Mouse (Mus musculus): ENCODE results near the gene Atrnl1. TPM values are rescaled to one million over a fixed set of nuclear protein-coding genes. Genes with fewer than 3 reads are reported as not detected.
"Not testable (repeated sequence)": the region's sequence is repeated elsewhere in the genome, so short reads cannot be mapped to it uniquely, and the experiment has no call there.

The Atrnl1 gene
- polyA plus RNA-seq, 1 experiment: 5.6 TPM

- WGBS: 89% methylated on average over 10 of the region's 10 CpGs
- TF ChIP-seq POLR2A (IDR thresholded peaks at IDR 0.05; ENCODE audit: low read depth, low read length): no peak
- TF ChIP-seq CTCF (IDR thresholded peaks at IDR 0.05; ENCODE audit: extremely low read depth, insufficient read depth, insufficient read length, insufficient replicate concordance): no peak
- no peak for DNase-seq (ENCODE audit: low read depth in 1 of 2, low spot score in 2 of 2)
- Histone ChIP-seq H3K27me3 (ENCODE audit: control insufficient read depth, insufficient read depth, low read length) (no peaks in the 10 kb centered on the region), H3K4me1 (ENCODE audit: control insufficient read depth, insufficient read depth, insufficient read length) (no peaks in the 10 kb centered on the region), H3K36me3 (ENCODE audit: control insufficient read depth, insufficient read depth, low read length) (no peaks in the 10 kb centered on the region), H3K4me3 (ENCODE audit: extremely low read depth, insufficient read depth, insufficient read length) (no peak overlapping the region), H3K27ac (ENCODE audit: insufficient read depth, low read length) (no peak overlapping the region)
Observed at GRCm38 (mm10) chr19:57667946-57668345, 57.1 kb downstream of the Atrnl1 start.

- Histone ChIP-seq H3K27me3 (ENCODE audit: control insufficient read depth, insufficient read depth, low read length) (no peaks in the 10 kb centered on the region), H3K36me3 (ENCODE audit: control insufficient read depth, insufficient read depth, low read length) (no peaks in the 10 kb centered on the region), H3K27ac (ENCODE audit: insufficient read depth, low read length) (no peak overlapping the region), H3K4me3 (ENCODE audit: extremely low read depth, insufficient read depth, insufficient read length) (no peak overlapping the region), H3K4me1 (ENCODE audit: control insufficient read depth, insufficient read depth, insufficient read length) (no peaks in the 10 kb centered on the region)
- DNase-seq (ENCODE audit: low read depth in 1 of 2, low spot score in 2 of 2): no peak
- 97% methylated on average over 3 of the region's 3 CpGs for WGBS
- TF ChIP-seq POLR2A (IDR thresholded peaks at IDR 0.05; ENCODE audit: low read depth, low read length): no peak
- TF ChIP-seq CTCF (IDR thresholded peaks at IDR 0.05; ENCODE audit: extremely low read depth, insufficient read depth, insufficient read length, insufficient replicate concordance): no peak
Observed at GRCm38 (mm10) chr19:57679455-57679854, 68.6 kb downstream of the Atrnl1 start.

DNA sequence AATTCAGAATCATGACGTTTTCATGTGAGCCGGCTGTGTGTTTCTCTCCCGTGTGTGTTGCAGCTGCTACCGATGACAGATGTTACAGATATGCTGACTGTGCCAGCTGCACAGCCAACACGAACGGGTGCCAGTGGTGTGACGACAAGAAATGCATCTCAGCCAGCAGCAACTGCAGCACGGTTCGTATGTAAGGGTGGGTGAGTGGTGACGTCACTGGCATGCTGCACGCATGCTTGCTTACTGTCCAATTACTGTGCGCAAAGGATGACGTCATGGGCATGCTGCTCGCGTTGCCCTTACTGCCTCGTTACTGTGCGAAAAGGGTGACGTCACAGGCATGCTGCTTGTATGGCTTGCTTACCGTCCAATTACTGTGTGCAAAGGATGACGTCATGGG, 75.8 kb downstream of the Atrnl1 start:
- no peaks in the 10 kb centered on the region for H3K4me1 ChIP-seq (ENCODE audit: control insufficient read depth, insufficient read depth, insufficient read length)
- no peak overlapping the region for H3K4me3 ChIP-seq (ENCODE audit: extremely low read depth, insufficient read depth, insufficient read length)
- TF ChIP-seq CTCF (IDR thresholded peaks at IDR 0.05; ENCODE audit: extremely low read depth, insufficient read depth, insufficient read length, insufficient replicate concordance) (no peak), POLR2A (IDR thresholded peaks at IDR 0.05; ENCODE audit: low read depth, low read length) (no peak)
- no peaks in the 10 kb centered on the region for H3K36me3 ChIP-seq (ENCODE audit: control insufficient read depth, insufficient read depth, low read length)
- no peak for DNase-seq (ENCODE audit: low read depth in 1 of 2, low spot score in 2 of 2)
- H3K27ac ChIP-seq (ENCODE audit: insufficient read depth, low read length): no peak overlapping the region
- 92% methylated on average over 20 of the region's 20 CpGs for WGBS
- H3K27me3 ChIP-seq (ENCODE audit: control insufficient read depth, insufficient read depth, low read length): no peaks in the 10 kb centered on the region

- Histone ChIP-seq H3K36me3 (ENCODE audit: control insufficient read depth, insufficient read depth, low read length) (no peaks in the 10 kb centered on the region), H3K4me3 (ENCODE audit: extremely low read depth, insufficient read depth, insufficient read length) (no peak overlapping the region), H3K4me1 (ENCODE audit: control insufficient read depth, insufficient read depth, insufficient read length) (no peaks in the 10 kb centered on the region), H3K27ac (ENCODE audit: insufficient read depth, low read length) (no peak overlapping the region), H3K27me3 (ENCODE audit: control insufficient read depth, insufficient read depth, low read length) (no peaks in the 10 kb centered on the region)
- no peak for TF ChIP-seq POLR2A (IDR thresholded peaks at IDR 0.05; ENCODE audit: low read depth, low read length)
- no peak for TF ChIP-seq CTCF (IDR thresholded peaks at IDR 0.05; ENCODE audit: extremely low read depth, insufficient read depth, insufficient read length, insufficient replicate concordance)
- no peak for DNase-seq (ENCODE audit: low read depth in 1 of 2, low spot score in 2 of 2)
- whole genome bisulfite sequencing: 83% methylated on average over 3 of the region's 3 CpGs
Observed at GRCm38 (mm10) chr19:57692566-57692965, 81.7 kb downstream of the Atrnl1 start.

- not testable (repeated sequence) for H3K27ac ChIP-seq (ENCODE audit: insufficient read depth, low read length); H3K36me3 ChIP-seq (ENCODE audit: control insufficient read depth, insufficient read depth, low read length); DNase-seq (ENCODE audit: low read depth in 1 of 2, low spot score in 2 of 2); H3K27me3 ChIP-seq (ENCODE audit: control insufficient read depth, insufficient read depth, low read length); H3K4me1 ChIP-seq (ENCODE audit: control insufficient read depth, insufficient read depth, insufficient read length); H3K4me3 ChIP-seq (ENCODE audit: extremely low read depth, insufficient read depth, insufficient read length)
- 87% methylated on average over 5 of the region's 5 CpGs for WGBS
Observed at GRCm38 (mm10) chr19:57696781-57697180, 85.9 kb downstream of the Atrnl1 start.

- no peaks in the 10 kb centered on the region for H3K27me3 ChIP-seq (ENCODE audit: control insufficient read depth, insufficient read depth, low read length)
- H3K4me1 ChIP-seq (ENCODE audit: control insufficient read depth, insufficient read depth, insufficient read length): no peaks in the 10 kb centered on the region
- no peak overlapping the region for H3K4me3 ChIP-seq (ENCODE audit: extremely low read depth, insufficient read depth, insufficient read length)
- no peak overlapping the region for H3K27ac ChIP-seq (ENCODE audit: insufficient read depth, low read length)
- TF ChIP-seq CTCF (IDR thresholded peaks at IDR 0.05; ENCODE audit: extremely low read depth, insufficient read depth, insufficient read length, insufficient replicate concordance): no peak
- no peak for TF ChIP-seq POLR2A (IDR thresholded peaks at IDR 0.05; ENCODE audit: low read depth, low read length)
- no peak for DNase-seq (ENCODE audit: low read depth in 1 of 2, low spot score in 2 of 2)
- 90% methylated on average over 5 of the region's 5 CpGs for WGBS
- peaks cover 1% of the 10 kb centered on the region; the same call in 1 of the 2 replicates for H3K36me3 ChIP-seq (ENCODE audit: control insufficient read depth, insufficient read depth, low read length)
Observed at GRCm38 (mm10) chr19:57713138-57713537, 102.3 kb downstream of the Atrnl1 start.

DNA sequence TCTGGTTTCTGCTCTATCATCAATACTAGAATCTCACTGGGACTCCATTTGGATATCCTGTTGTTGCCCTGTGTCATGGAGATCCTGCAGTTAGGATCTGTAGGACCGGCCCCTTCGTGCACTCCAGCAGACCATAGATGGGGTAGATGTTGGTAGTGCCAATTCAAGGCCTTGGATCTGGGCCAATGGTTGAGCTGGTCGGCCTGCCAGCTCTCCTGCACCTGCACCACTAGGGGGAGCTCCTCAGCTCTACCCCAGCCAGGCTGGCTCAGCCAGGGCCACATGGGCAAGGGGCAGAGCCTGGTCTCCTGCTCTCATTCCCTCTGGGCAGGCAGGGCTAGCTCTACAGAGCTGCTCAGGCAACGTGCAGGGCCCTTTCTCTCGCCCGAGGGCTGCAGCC, 114.1 kb downstream of the Atrnl1 start:
- Histone ChIP-seq H3K27me3 (ENCODE audit: control insufficient read depth, insufficient read depth, low read length) (no peaks in the 10 kb centered on the region), H3K27ac (ENCODE audit: insufficient read depth, low read length) (no peak overlapping the region), H3K4me3 (ENCODE audit: extremely low read depth, insufficient read depth, insufficient read length) (no peak overlapping the region), H3K4me1 (ENCODE audit: control insufficient read depth, insufficient read depth, insufficient read length) (no peaks in the 10 kb centered on the region), H3K36me3 (ENCODE audit: control insufficient read depth, insufficient read depth, low read length) (no peaks in the 10 kb centered on the region)
- WGBS: 81% methylated on average over 6 of the region's 6 CpGs
- peak; percentile 14 to 55 for DNase-seq (ENCODE audit: low read depth in 1 of 2, low spot score in 2 of 2)
- TF ChIP-seq CTCF (IDR thresholded peaks at IDR 0.05; ENCODE audit: extremely low read depth, insufficient read depth, insufficient read length, insufficient replicate concordance) (peak; percentile 87), POLR2A (IDR thresholded peaks at IDR 0.05; ENCODE audit: low read depth, low read length) (no peak)
